Mouse (Mus musculus) fat pad, adult 2 months (tissue): ENCODE results near the gene Ssh3.

Experiments
- DNase-seq: peaks from one replicate; pipeline ENCODE4 v3.0.0-alpha.2; 2011; ENCODE audit warnings: low read depth, low spot score; ENCODE audit errors: extremely low read depth

The Ssh3 gene

GRCm38 (mm10) chr19:4297851-4298250 is 28.9 kb upstream of the Ssh3 start:
- no peak for DNase-seq

DNA sequence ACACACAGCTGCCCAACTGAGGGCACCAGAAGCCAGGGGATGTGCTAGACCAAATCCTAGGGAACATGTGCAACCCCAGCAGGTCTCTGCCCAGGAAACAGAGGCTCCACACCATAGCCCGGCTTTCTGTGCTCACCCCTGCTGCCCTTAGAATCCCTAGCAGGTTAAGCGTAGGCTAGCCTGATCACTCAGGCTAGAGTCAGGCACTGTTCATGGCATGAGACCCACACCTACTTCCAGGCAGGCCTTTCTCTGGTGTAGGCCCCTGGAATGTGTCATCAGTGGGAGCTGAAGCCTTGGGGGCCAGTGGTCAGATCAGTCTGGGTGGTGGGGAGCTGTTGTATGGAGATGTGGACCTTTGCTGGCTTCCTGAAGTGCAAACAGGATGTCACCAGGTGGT is 27.6 kb upstream of the Ssh3 start:
- DNase-seq = no peak

GRCm38 (mm10) chr19:4295391-4295790 is 26.4 kb upstream of the Ssh3 start:
- DNase-seq = no peak

- DNase-seq = no peak
Observed at GRCm38 (mm10) chr19:4294381-4295097, 25.6 kb upstream of the Ssh3 start.

DNA sequence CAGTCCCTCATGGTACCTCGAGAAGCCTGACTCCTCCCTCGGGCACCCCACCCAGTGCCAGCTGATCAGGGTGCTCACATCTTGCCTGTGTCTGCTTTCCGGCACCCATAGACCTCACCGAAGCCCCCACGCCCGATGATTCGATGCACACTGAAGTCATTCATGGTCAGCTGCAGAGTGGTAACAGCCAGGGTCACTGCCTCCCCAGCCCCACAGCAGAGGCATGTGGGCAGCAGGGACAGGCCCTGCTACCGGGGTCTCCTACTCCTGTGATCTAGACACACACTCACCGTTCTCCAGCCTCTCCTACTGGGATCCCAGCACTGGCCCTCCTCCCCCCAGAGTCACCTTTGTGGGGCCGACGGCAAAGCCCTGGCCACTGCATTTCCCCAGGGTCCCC is 22.2 kb upstream of the Ssh3 start:
- no peak for DNase-seq

- no peak for DNase-seq
Observed at GRCm38 (mm10) chr19:4290749-4291148, 21.8 kb upstream of the Ssh3 start.

DNA sequence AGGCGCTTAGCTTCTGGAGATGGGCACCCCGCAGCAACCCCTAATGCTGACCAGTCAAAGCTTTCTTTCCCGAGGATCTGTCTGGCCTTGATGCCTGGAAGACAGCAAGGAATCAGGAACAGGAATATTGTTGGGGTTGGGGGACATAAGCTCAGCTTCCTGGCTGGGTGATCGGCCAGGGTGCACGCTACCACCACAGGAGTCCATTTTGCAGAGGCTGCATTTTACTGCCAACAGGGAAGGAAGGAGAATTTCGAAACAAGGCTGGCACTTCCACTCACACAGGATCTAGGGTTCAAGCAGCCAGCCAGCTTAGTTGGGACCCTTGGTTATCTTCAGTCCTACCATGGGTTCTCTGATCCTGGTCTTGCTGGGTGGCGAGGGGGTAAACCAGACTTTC is 14.7 kb upstream of the Ssh3 start:
- no peak for DNase-seq

DNA sequence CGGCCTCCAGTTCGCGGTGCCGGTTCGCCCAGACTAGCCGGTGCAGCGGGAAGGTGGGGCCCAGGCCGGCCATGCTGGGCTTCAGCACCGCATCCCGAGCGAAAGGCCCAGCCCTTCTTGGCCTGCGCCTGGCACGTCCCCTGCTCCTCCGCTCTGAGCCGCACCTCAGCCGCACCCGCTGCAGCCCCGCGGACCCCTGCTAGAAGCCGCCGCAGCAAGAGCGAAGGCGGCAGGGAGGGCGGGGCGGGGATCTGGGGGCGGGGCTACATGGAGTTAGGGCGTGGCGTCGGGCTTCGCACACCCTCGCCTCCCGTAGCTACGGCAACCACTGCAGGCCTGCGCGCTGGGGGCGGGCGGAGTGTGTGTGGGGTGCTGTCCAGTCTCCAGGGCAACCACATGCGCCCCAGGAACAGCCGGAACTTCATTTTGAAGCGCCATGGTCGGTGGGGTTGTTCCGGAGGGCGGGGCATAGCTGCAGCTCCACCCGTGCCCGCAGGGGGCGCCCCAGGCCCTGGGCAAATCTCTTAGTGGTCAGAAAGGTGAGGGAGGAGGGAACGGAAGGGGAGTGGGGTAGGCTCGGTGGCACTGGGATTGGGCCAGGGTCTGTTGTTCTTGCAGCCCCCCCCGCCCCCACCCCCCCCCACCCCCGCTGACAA is 14.0 kb upstream of the Ssh3 start, which contains the start of gene Ankrd13d:
Gene Ankrd13d (minus strand): TSS at position 240 of the 656 bp plus-strand sequence.
- DNase-seq = no peak

DNA sequence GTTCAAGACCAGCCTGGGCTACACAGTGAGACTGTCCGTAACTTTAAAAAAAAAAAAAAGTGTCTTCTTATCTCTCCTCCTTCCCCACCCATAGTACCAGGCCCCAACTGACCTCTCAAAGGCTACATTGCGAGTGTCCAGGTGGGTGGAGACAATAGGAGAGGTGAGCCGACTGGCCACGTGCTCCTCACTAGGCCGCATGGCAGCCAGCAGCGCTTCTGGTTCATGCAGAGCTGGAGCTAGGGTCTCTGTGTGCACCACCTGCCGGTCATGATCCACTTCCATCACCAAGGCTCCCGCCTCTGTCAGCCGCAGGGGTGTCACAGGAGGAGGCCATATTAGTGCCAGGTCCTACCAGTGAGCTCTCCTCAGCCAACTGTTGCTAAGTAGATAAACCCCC is 11.4 kb upstream of the Ssh3 start:
- no peak for DNase-seq

DNA sequence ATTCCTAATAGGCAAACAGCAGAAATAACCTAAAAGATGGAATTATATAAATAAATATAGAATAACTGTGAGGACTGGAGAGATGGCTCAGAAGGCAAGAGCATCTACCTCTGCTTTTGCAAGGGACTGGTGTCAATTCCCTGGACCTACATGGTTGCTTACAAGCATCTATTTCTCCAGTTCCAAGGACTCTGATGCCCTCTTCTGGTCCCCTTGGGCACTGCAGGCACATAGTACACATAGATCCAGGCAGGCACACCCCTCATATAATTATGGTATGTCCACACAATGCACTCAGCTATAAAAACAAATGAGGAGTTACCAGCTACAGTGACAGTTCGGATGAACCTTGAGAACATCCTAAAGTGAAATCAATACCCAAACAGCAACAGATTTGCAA is 10.5 kb upstream of the Ssh3 start:
- no peak for DNase-seq

DNA sequence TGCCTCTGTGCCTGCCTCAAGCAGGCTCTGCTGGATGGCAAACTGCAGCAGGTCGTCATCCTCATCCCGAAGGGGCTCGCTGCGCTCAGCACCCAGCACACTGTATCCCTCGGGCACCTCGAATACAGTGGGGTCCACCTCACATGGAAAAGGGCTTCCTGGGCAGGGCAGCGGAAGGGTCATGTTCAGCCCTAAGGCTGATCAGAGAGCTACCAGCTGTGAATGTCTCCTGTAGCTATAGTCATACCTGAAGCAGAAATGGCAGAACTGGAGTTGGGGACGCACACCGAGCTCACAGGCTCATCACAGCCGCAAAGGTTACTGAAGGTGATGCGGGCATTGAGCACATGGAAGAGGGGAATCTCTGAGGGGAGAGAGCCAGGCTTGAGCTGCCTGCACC is 2.0 kb upstream of the Ssh3 start:
- DNase-seq = no peak

DNA sequence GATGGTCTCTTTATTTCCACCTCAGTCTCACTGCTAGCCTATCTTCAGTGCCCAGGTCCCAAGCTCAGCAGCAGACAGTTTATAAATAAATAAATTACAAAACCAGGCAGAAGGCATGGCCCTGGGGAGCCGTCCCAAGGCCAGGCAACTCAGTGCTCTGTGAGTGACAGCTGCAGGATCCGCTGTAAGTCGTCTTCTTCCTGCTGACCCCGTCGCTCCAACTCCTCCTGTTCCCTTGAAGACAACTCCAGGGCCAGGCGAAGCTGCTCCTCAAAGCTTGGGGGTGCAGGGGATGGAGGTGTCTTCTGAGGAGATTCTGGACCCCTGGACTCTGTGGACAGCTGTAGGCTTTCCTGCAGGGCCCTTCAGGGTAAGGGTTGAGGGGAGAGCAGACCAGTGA is 1.2 kb upstream of the Ssh3 start:
- no peak for DNase-seq

GRCm38 (mm10) chr19:4265956-4266355 is 3.0 kb downstream of the Ssh3 start:
- DNase-seq = no peak

DNA sequence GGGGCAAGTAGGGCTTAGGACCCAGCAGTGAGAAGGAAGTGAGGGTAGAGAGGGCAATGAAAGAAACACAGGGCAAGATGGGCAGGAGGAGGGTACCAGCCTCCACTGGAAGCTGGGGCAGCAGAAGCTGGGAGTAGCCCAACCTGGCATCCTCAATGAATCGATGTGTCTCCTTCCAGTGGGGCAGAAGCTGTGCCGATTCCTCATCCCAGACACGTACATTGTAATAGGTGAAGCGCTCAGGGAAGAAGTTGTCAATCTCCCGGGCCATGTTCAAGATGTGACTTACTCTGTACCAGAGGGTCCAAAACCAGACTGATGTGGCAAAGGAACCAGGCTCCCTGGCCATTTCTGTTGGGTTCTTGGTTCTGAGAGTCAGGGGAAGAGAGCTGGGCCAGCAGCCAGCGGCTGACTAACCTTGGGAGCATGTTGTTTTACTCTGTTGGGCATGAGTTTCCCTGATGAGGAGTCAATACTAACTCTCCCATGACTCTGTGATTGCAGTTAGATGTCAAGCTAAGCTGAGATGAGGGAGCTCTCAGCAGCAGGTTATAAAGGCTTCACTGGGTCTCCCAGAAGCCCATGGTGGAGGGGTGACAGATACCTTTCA is 4.7 kb downstream of the Ssh3 start:
- DNase-seq = no peak

DNA sequence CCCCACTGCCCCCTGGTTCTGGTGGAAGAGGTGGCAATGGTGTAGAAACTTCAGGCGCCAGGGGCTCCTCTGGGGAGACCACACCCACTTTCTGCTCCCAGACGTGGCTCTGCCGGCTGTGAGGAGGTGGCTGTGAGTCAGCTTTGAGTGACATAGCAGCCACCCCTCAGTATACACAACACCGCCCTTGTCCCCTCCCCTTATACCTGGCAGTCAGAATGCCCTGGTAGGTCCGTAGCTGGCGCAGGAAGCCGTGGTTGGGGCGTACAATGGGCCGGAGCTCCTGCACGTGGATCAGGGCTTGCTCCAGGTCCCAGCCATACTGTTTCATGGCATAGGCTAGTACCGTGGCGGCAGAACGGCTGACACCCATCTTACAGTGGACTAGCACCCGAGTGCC is 5.3 kb downstream of the Ssh3 start:
- no peak for DNase-seq

DNA sequence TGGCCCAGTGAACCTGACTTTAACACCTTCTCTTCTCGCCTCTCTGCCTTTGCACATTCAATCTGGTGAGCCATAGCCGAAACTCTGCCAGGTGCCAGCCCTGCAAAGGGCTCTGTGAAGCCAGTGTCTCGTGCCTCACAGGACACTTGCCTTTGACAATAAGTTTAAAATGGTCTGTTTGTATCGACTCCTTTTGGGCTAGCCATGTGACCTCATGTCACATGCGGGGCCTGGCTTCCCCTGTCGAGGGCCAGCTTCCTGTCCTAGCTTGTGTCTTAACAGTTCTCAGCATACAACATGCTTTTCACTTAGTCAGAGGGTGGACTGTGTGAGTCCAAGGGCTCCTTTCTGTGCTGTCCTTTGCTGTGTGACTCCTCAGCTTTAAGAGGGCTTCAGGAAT is 6.2 kb downstream of the Ssh3 start:
- no peak for DNase-seq

DNA sequence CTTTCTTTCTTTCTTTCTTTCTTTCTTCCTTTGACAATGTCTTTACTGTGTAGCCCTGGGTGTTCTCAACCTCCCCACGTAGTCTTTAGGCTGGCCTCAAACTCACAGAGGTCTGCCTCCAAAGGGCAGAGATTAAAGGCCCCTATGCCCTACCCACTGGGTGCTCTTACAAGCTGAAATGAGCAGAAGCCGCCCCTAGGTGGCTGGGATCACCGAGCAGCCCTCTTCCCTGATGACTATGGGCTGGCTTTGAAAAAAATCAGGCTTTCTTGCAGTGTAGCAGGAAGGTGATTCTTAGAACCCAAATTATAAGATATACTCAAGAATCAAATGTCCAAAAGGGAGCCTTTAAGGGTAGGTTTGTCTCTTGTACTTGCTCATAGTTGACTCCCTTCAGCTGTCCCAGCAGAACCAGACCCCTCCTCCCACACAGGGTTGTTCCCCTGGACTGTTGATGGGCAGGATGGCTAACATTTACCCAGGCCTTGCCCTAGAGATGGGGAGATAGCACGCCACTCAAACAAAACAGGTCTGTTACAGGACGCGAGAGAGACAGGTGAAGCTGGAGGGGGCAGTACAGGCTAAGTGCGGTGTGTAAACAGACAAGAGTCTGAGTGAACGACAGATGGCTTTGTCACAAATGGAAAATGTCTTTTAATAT is 7.8 kb downstream of the Ssh3 start:
- DNase-seq = no peak

DNA sequence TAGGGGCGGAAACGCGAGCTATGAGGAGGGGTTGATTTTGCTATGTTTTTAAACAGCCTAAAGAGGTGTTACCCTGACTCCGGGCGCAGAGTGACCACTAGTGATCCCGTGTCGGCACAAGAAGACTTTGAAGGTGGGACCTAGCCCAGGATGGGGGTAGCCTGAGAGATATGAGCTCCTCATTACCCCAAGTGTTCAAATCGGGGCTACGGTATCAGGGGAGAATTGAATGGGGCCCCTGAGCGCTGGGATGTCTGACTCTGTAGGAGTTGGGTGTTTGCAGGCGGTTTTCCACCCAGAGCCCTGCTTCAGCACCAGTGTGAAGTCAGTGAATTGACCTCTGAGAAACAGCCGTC is 11.1 kb downstream of the Ssh3 start:
- no peak for DNase-seq

DNA sequence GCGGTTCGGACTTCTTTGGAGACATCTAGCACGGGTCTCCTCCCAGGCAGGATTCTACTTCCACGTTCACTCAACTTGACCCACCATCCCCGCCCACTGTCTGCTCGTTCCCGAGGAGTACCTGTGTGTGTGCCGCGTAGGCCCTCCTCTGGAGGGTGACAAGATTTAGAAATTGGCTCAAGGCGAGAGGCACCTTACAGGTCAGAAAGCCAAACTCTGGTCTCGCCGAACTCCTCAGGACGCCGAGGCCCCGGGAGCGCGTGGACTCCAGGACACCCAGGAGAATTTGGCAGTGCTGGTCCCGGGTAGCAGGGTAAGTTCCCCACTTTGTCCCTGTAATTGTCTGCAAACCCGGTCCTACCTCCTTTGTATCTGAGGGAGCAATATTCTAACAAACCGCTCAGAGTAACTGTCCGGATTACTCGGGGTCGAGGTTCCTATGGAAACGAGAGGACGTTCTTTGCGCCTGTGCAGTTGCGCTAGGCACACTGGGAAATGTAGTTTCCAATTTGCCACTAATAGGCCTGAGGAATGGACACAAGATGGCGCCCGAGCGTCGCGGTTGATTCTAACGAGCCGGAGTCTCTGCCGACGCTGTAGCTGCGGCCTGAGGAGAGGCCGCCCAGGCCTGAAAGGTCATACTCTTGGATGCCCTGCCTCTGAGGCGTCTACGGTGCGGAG is 11.6 kb downstream of the Ssh3 start:
- DNase-seq = no peak

GRCm38 (mm10) chr19:4255583-4256162 is 13.3 kb downstream of the Ssh3 start:
- DNase-seq = no peak

DNA sequence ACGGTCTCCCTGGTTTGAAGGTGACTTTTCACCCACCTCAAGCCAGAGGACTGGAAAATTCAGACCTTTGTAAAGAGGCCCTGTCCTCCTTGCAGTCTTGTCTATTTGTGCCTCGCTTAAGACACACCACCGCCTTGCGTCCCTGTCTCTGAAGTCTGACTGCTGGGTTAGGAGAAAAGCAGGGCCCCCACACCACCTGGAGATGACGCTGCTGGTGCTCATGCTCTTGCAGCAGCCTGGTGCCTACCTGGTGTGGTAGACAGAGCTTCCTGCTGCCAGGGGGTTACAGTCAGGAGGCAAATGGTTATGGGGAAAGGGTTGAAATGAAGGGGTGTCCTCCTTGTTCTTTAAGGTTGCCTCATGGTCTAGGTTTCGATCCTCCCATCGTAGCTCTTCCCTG is 14.8 kb downstream of the Ssh3 start:
- no peak for DNase-seq
